Mouse (Mus musculus) liver, embryonic 14.5 days (tissue): ENCODE results near the gene Gab1.

Experiments used
- CTCF ChIP-seq: IDR thresholded peaks from 2 replicates; pipeline ENCODE4 v1.5.1; 2016; ENCODE audit warnings: antibody characterized with exemption, low read depth, control low read depth
- EP300 ChIP-seq: IDR thresholded peaks from 2 replicates; pipeline ENCODE4 v1.6.1; 2016; ENCODE audit warnings: antibody characterized with exemption, low read depth

GRCm38 (mm10) chr8:80923794-80924316 is 43.5 kb upstream of the Gab1 start:
- TF ChIP-seq CTCF (no peak), EP300 (no peak)
